Mouse (Mus musculus) kidney, adult 9 months (tissue): Measurements from ENCODE around the gene Mthfsd.

ENCODE experiments used
- DNase-seq: peaks from one replicate; pipeline ENCODE4 v3.0.0; 2022

The Mthfsd gene

GRCm38 (mm10) chr8:121121704-121122103 is 13.5 kb upstream of the Mthfsd start:
- no peak for DNase-seq

GRCm38 (mm10) chr8:121120456-121121419 is 12.5 kb upstream of the Mthfsd start:
- no peak for DNase-seq

DNA sequence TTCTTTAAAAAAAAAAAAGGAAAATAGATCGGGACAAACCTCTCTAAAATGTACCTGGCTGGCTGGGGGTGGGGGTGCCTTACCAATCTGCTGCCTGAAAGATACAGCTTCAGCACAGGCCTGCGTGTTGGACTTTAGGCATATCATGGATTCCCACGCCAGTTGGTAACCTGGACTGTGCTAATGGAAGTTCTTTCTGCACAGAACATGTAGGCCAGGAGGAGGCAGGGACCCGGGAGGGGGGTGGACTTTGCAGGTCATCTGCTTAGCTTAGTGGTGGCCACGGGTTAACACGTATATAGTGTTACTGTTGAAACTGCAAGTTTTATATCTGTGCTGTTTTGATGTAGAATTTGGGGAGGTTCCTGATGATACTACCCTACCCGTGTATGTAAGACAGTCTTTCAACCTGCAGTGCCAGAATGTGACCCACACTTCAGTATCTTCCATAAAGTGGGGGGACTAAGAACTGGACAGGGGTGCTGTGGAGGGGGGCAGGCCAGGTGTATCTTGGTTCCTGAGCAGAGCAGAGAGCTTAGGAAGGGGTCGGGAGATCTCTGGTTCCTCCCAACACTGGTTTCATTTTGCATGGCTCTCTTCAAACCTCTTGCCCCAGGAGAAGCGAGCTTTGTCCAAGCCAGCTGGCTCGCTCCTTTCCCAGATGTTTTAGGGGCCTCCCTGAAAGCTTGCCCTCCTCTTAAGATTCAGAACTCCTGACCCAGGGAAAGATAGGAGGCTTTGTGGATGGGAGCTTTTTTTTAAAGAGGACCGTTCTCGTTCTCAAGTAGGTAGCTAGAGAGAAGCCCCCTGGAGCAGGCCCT is 11.7 kb upstream of the Mthfsd start:
- DNase-seq, result no peak

- DNase-seq, result no peak
These were observed 10.6 kb upstream of the Mthfsd start for GRCm38 (mm10) chr8:121118634-121119420.

DNA sequence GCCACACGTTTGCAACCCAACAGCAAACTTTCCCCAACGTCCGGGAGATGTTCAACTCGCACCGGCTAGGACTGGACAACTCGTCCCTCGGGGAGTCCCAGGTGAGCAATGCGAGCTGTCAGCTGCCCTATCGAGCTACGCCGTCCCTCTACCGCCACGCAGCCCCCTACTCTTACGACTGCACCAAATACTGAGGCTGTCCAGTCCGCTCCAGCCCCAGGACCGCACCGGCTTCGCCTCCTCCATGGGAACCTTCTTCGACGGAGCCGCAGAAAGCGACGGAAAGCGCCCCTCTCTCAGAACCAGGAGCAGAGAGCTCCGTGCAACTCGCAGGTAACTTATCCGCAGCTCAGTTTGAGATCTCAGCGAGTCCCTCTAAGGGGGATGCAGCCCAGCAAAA is 9.7 kb upstream of the Mthfsd start:
- no peak for DNase-seq

- no peak for DNase-seq
These were observed 9.0 kb upstream of the Mthfsd start for GRCm38 (mm10) chr8:121117186-121117651.

DNA sequence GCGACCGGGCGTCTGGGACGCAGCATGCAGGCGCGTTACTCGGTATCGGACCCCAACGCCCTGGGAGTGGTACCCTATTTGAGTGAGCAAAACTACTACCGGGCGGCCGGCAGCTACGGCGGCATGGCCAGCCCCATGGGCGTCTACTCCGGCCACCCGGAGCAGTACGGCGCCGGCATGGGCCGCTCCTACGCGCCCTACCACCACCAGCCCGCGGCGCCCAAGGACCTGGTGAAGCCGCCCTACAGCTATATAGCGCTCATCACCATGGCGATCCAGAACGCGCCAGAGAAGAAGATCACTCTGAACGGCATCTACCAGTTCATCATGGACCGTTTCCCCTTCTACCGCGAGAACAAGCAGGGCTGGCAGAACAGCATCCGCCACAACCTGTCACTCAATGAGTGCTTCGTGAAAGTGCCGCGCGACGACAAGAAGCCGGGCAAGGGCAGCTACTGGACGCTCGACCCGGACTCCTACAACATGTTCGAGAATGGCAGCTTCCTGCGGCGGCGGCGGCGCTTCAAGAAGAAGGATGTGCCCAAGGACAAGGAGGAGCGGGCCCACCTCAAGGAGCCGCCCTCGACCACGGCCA is 8.5 kb upstream of the Mthfsd start:
- DNase-seq, result no peak

- DNase-seq, result peak; percentile 93
These were observed 7.8 kb upstream of the Mthfsd start, which contains the start of gene Foxc2 for GRCm38 (mm10) chr8:121115948-121116347. Foxc2 (plus strand) TSS chr8:121116171.

- DNase-seq, result no peak
These were observed 6.9 kb upstream of the Mthfsd start for GRCm38 (mm10) chr8:121115136-121115535.

GRCm38 (mm10) chr8:121113261-121113660 is 5.1 kb upstream of the Mthfsd start:
- DNase-seq, result peak; percentile 97

DNA sequence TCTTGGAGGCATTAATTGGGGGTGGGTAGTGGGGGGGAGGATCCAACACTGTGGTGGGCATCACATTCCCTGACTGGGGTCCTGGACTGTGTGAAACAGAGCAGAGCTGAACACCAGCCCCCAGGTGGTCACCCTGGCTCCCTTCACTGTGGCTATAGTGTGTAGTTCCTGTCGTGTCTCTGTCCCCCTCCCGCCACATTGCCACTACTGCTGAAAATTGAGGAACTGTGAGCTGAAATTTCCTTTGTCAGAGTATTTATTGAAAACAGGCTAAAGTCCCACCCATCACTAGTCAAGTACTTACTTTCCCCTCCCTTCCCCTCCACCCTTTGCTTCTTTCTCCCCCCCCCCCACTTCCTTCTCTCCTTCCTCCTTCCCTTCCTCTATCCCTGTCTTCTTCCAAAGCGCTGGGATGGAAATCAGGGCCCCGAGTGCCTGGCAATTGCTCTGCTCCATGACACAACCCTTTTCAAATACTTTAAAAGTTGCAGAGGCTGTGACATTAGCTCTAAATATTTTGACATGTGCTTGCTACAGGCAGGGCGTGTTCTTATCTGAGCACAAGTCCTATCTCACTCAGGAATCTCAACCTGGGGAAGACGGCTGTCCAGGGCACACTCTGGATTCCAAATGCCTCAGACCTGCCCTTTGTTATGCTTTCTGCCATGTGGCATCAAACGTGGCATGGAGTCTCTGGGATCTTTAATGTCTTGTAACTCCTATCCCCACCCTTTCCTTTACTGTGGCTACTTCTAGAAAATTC is 3.1 kb upstream of the Mthfsd start:
- DNase-seq, result no peak

- no peak for DNase-seq
These were observed 465 bp upstream of the Mthfsd start for GRCm38 (mm10) chr8:121108657-121109056.

DNA sequence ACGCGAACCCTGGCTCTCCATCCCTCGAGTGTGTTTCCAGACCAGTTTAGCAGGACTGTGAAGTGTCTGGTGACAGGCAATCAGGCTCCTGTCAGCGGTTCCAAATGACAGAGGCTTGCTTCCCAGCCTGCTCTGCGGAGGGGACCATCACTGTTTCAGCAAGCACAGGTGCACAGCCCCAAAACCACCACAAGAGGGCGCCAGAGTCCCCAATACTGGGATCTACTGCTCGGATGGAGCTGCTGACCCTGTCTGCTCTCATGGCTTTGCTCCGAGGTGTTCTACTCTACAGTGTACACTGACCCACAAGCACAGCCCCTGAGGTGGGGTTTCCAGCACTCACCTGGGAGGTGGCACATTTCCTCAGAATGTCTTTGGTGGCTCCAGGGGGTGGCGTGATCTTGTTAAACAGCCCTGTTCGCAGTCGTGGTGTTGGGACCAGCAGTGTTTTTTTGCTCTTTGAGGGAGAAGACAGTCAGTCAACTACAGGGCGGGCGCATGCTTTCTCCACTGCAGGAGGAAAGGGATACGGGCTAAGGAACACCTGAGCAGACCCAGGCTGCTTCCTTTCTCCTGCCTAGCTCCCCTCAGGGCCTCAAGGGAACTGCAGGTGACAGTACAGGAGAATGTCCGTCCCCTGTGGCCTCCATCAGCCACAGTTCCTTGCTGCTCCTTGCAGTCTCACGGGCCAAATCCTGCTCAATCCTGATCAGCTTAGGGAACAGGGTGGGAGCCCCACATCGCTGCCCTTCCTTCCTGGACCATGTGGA is 4.0 kb downstream of the Mthfsd start:
- DNase-seq, result peak; percentile 74

- DNase-seq, result no peak
These were observed 14.7 kb downstream of the Mthfsd start for GRCm38 (mm10) chr8:121093496-121093895.

GRCm38 (mm10) chr8:121092627-121093026 is 15.6 kb downstream of the Mthfsd start:
- DNase-seq, result peak; percentile 84

DNA sequence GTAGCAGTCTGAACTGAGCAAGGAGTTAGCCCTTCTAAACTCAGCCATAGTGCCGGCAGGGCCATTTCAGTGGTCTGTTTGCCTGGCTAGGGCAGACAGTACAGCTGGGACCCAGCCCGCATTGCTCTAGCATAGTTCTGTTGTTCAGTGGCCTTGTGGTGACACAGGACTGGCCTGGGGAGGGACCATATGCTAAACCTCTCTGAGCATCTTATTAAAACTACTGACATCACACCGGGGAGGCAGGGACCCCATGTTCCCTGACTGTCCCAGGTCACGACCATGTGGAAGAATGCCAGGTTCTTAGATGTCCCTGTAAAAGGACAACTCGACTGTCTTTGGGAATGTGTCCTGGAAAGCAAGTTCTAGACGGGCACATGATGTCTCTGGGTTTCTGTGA is 16.1 kb downstream of the Mthfsd start:
- DNase-seq, result no peak

DNA sequence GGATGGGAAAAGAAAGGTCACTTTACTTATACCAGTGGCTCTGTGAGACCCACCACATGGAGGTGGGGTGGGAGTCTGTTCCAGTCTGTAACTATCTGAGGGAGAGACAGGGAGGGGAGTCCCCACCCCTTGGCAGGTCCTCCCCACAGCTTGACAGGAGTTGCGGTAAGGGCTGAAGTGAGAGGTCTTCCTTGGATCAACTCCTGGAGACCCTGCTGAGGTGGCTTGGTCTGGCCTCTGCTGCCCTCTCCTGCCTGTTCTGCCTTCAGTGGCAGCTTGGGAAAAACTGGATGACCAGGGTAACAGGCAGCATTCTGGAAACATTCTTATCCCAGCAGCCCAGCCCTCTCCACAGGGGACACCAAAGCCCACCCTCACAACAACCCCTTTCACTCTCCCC is 17.5 kb downstream of the Mthfsd start:
- no peak for DNase-seq

GRCm38 (mm10) chr8:121089631-121090380 is 18.4 kb downstream of the Mthfsd start:
- no peak for DNase-seq

DNA sequence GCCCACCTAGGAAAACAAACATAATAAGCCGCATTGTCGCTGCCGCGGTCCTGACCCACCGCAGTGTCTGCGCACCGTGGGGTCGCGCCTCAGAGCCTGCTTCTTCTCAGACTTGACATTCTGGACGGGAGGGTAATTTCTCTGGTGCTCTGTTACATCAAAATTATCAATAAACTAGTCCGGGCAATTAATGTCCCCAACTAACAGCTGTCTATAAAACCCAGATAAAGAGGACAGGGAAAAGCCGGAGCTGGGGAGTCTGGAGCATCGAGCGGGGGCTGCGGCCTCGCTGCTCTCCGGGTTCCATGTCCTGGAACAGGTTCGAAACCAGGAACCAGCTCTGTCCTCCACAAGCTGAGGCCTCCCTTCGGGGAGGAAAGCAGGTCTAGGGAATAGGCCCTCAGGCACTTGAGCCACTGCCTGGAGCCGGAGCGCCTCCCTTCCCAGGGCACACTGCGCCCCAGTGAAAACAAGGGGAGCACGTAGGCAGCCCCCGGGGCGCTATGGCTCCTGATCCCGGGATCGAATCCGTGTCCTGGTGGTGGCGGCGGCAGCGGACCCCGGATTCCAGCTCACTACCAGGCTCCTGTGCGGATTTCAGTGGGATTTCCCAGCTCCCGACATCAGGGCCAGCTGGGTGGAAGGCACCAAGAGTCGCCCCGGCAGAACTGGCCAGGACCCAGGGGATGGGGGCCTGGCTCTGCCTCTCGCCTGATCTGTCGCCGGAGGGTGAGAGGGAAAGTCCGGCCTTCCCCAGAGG is 19.1 kb downstream of the Mthfsd start:
- no peak for DNase-seq
